Mouse (Mus musculus) small intestine, adult 2 months (tissue): Measurements from ENCODE around the gene Vav2. TPM values are rescaled to one million over a fixed set of nuclear protein-coding genes. Genes with fewer than 3 reads are reported as not detected.

Source experiments
- H3K27ac ChIP-seq: fragments of 200-500 bp; 2 replicates; pipeline ENCODE4 v1.5.1; 2012; ENCODE audit warnings: low read depth, low read length, control low read depth, inconsistent platforms; ENCODE audit not compliant: insufficient read depth
- H3K27me3 ChIP-seq: fragments of 200-500 bp; 2 replicates; pipeline ENCODE4 v1.6.1; 2012; ENCODE audit warnings: mild to moderate bottlenecking, moderate library complexity, low read length, inconsistent platforms; ENCODE audit not compliant: control insufficient read depth, insufficient read depth
- H3K36me3 ChIP-seq: fragments of 200-500 bp; 2 replicates; pipeline ENCODE4 v1.6.1; 2012; ENCODE audit warnings: mild to moderate bottlenecking, low read length, control low read depth, inconsistent platforms; ENCODE audit not compliant: control insufficient read depth, insufficient read depth
- H3K4me1 ChIP-seq: fragments of 200-500 bp; 2 replicates; pipeline ENCODE4 v1.6.1; 2012; ENCODE audit warnings: low read length, inconsistent platforms, mixed read lengths; ENCODE audit not compliant: control insufficient read depth, insufficient read depth, insufficient read length
- H3K4me3 ChIP-seq: fragments of 200-500 bp; 2 replicates; pipeline ENCODE4 v1.5.1; 2012; ENCODE audit warnings: low read depth, mild to moderate bottlenecking, control low read depth, inconsistent platforms, low read length, moderate library complexity
- CTCF ChIP-seq: fragments of 200-500 bp; IDR thresholded peaks from 2 replicates; pipeline ENCODE4 v1.5.1; 2012; ENCODE audit warnings: low read depth, mild to moderate bottlenecking, control low read depth, inconsistent platforms, low read length, moderate library complexity, mixed read lengths; ENCODE audit not compliant: insufficient replicate concordance, insufficient read length; ENCODE audit errors: extremely low read depth
- POLR2A ChIP-seq: fragments of 200-500 bp; IDR thresholded peaks from 2 replicates; pipeline ENCODE4 v1.6.1; 2012; ENCODE audit warnings: low read depth, mild to moderate bottlenecking, control low read depth, inconsistent platforms, low read length, moderate library complexity
- WGBS: fragments of 180-500 bp; shearing (Covaris S2); methylation state at CpG from one replicate; pipeline ENCODE4 v1.1.7; 2018; 5-methylcytosine and 5-hydroxymethylcytosine counted together
- polyA plus RNA-seq: library from polyadenylated mRNA; depleted of rRNA; stranded (reverse); fragments of >200 nt; gene quantifications from 2 replicates; pipeline ENCODE4 v1.2.3, GENCODE M21; 2012

Vav2 gene
- polyA plus RNA-seq, 1 experiment: 59.5 TPM

- Histone ChIP-seq H3K27me3 (no peaks in the 10 kb centered on the region), H3K27ac (no peak overlapping the region), H3K4me3 (no peak overlapping the region), H3K36me3 (no peaks in the 10 kb centered on the region), H3K4me1 (peaks cover 5% of the 10 kb centered on the region; the same call in 1 of the 2 replicates)
- WGBS: 87% methylated on average over 5 of the region's 5 CpGs
- TF ChIP-seq POLR2A: no peak
Measured at GRCm38 (mm10) chr2:27310221-27310620, 116.6 kb downstream of the Vav2 start.

- no peaks in the 10 kb centered on the region for H3K36me3 ChIP-seq
- H3K27ac ChIP-seq: no peak overlapping the region
- TF ChIP-seq CTCF (no peak), POLR2A (no peak)
- WGBS: 88% methylated on average over 8 of the region's 8 CpGs
- peaks cover 10% of the 10 kb centered on the region; the same call in 1 of the 2 replicates for H3K4me1 ChIP-seq
- no peaks in the 10 kb centered on the region for H3K27me3 ChIP-seq
- H3K4me3 ChIP-seq: no peak overlapping the region
Measured at GRCm38 (mm10) chr2:27306628-27307027, 120.2 kb downstream of the Vav2 start.

DNA sequence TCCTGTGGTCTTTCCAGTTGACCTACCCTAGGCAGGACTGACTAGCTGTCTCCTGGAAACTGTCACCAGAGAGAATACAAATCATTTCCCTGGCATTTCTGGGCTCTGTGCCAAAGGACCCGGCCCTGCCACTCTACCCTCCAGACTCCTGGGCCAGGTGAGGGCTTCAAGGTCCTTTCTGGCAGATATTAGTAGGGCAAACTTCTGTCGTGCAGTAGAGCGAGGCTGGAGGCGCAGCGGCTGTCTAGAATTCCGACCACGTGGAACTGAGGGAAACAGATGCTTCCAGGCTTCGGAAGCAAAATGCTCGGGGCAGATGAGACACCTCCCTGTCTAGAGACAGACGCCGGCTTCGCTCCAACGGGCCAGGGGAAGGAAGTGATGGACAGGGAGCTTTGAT lies 122.1 kb downstream of the Vav2 start:
- peaks cover 5% of the 10 kb centered on the region; the same call in 1 of the 2 replicates for H3K36me3 ChIP-seq
- TF ChIP-seq POLR2A (no peak), CTCF (no peak)
- H3K27me3 ChIP-seq: no peaks in the 10 kb centered on the region
- no peak overlapping the region for H3K4me3 ChIP-seq
- peaks cover 10% of the 10 kb centered on the region; the same call in 1 of the 2 replicates for H3K4me1 ChIP-seq
- H3K27ac ChIP-seq: no peak overlapping the region
- 22% methylated on average over 13 of the region's 13 CpGs for WGBS

GRCm38 (mm10) chr2:27304074-27304473 lies 122.8 kb downstream of the Vav2 start:
- H3K36me3 ChIP-seq: peaks cover 7% of the 10 kb centered on the region; the same call in 1 of the 2 replicates
- TF ChIP-seq CTCF (no peak), POLR2A (no peak)
- no peaks in the 10 kb centered on the region for H3K27me3 ChIP-seq
- H3K4me1 ChIP-seq: peaks cover 10% of the 10 kb centered on the region; the same call in 1 of the 2 replicates
- no peak overlapping the region for H3K27ac ChIP-seq
- no peak overlapping the region for H3K4me3 ChIP-seq

DNA sequence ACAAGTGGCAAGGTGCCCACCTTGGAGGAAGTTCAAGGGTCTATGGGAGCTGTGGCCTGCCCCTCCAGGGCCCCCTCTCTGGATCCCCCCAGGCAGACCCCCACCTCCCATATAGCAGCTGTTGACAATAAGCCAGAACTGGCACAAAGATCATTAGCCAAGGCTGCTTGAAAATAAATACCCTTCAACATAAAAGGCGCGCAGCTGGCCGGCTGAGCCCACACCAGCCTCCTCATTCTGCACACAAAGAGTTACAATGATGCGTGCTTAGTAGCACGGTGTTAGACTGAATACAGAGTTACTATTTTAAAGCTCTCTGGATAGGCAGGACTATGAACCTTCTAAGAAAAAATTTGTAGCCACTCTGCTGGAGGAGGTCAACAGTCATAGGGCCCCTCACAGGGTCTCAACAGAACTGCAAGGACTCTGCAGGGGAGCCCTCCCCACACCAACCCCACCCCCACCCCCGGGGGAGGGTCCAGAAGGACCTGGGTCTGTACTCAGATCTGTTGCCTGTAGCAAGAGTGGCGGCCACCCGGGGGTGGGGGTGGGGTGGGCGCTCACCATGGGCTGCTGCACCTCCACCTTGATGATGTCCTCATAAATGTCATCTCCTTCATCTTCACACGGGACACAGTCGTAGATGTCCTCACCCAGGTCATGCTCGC lies 125.3 kb downstream of the Vav2 start:
- no peak overlapping the region for H3K27ac ChIP-seq
- TF ChIP-seq CTCF: no peak
- TF ChIP-seq POLR2A: no peak

GRCm38 (mm10) chr2:27300725-27301443 lies 125.9 kb downstream of the Vav2 start:
- no peak overlapping the region for H3K4me3 ChIP-seq
- no peak for TF ChIP-seq CTCF
- no peak for TF ChIP-seq POLR2A
- no peak overlapping the region for H3K27ac ChIP-seq
- peaks cover 7% of the 10 kb centered on the region; the same call in 1 of the 2 replicates for H3K4me1 ChIP-seq
- no peaks in the 10 kb centered on the region for H3K27me3 ChIP-seq
- WGBS: 88% methylated on average over 13 of the region's 13 CpGs
- H3K36me3 ChIP-seq: peaks cover 15% of the 10 kb centered on the region; the same call in 1 of the 2 replicates

More for the DNA sequence above, 125.3 kb downstream of the Vav2 start:
- H3K27me3 ChIP-seq: no peaks in the 10 kb centered on the region
- WGBS: 85% methylated on average over 12 of the region's 12 CpGs
- peaks cover 12% of the 10 kb centered on the region; the same call in 1 of the 2 replicates for H3K36me3 ChIP-seq
- H3K4me1 ChIP-seq: peaks cover 10% of the 10 kb centered on the region; the same call in 1 of the 2 replicates
- H3K4me3 ChIP-seq: no peak overlapping the region
